8 mouse cellular contexts compared by ENCODE assay signal in genomic region chrX:42540030-42540755, GRCm38 (mm10). TPM values are rescaled to one million over a fixed set of nuclear protein-coding genes. Genes with fewer than 3 reads are reported as not detected.
DNase-seq lines count a peak whose midpoint lies in the region; ATAC-seq and TF ChIP-seq lines count a peak whose summit lies in the region.

No protein-coding gene starts in this region.

- no peak overlapping the region for H3K9ac ChIP-seq in liver, adult 2 months (ENCODE audit: low read depth, low read length)
- H3K9ac ChIP-seq in forebrain, postnatal 0 days: no peak overlapping the region
- no peak overlapping the region for H3K9ac ChIP-seq in limb, embryonic 14.5 days (ENCODE audit: low read depth, low read length, severe bottlenecking)

- ATAC-seq in forebrain, postnatal 0 days: peak; percentile 79
- no peak for ATAC-seq in limb, embryonic 14.5 days (ENCODE audit: low FRiP score, low read depth)

- H3K4me3 ChIP-seq in liver, adult 2 months (ENCODE audit: insufficient read depth, low read depth, low read length): peak overlapping the region; percentile 45; the same call in 1 of the 2 replicates
- H3K4me3 ChIP-seq in forebrain, postnatal 0 days (ENCODE audit: low read depth, low read length): peak overlapping the region; percentile 12; the same call in 1 of the 2 replicates
- H3K4me3 ChIP-seq in limb, embryonic 14.5 days (replicated peaks; ENCODE audit: low read length): 0 out of 2 replicates have a peak overlapping the region, but pooled peaks have one; percentile 10

- DNase-seq in liver, adult 2 months (ENCODE audit: extremely low read depth, low read depth, low spot score): no peak
- DNase-seq in liver: no peak
- peak; percentile 88 for DNase-seq in cerebellum, adult 11-12 months
- peak; percentile 50 for DNase-seq in forebrain, postnatal 0 days
- DNase-seq in limb, embryonic 14.5 days (ENCODE audit: low spot score): no peak
- DNase-seq in retina, postnatal 1 day: peak; percentile 48
- DNase-seq in right cerebral cortex, postnatal 25 days: no peak
- no peak for DNase-seq in adrenal gland, postnatal 4 days (ENCODE audit: low spot score in 2 of 2)

- no peaks in the 10 kb centered on the region for H3K9me3 ChIP-seq in forebrain, postnatal 0 days (ENCODE audit: low read length)
- H3K9me3 ChIP-seq in limb, embryonic 14.5 days (ENCODE audit: control insufficient read depth, low read length): no peaks in the 10 kb centered on the region

- no peaks in the 10 kb centered on the region for H3K4me1 ChIP-seq in liver, adult 2 months (ENCODE audit: control insufficient read depth, insufficient read depth, low read length)
- no peaks in the 10 kb centered on the region for H3K4me1 ChIP-seq in forebrain, postnatal 0 days (ENCODE audit: insufficient read depth)
- H3K4me1 ChIP-seq in limb, embryonic 14.5 days (ENCODE audit: control insufficient read depth, insufficient read depth, low read length): no peaks in the 10 kb centered on the region

- no peaks in the 10 kb centered on the region for H3K36me3 ChIP-seq in liver, adult 2 months (ENCODE audit: control insufficient read depth, insufficient read depth, low read length)
- H3K36me3 ChIP-seq in forebrain, postnatal 0 days (ENCODE audit: insufficient read depth): no peaks in the 10 kb centered on the region
- H3K36me3 ChIP-seq in limb, embryonic 14.5 days (ENCODE audit: control insufficient read depth, insufficient read depth, low read length): no peaks in the 10 kb centered on the region

- 27% methylated on average over 3 of the region's 3 CpGs for WGBS in liver, adult 2 months
- WGBS in forebrain, postnatal 0 days: 22% methylated on average over 3 of the region's 3 CpGs
- WGBS in limb, embryonic 14.5 days: 35% methylated on average over 3 of the region's 3 CpGs

- H3K27me3 ChIP-seq in liver, adult 2 months (ENCODE audit: control insufficient read depth, insufficient read depth, low read length): no peaks in the 10 kb centered on the region
- H3K27me3 ChIP-seq in forebrain, postnatal 0 days (ENCODE audit: insufficient read depth, low read length): no peaks in the 10 kb centered on the region
- no peaks in the 10 kb centered on the region for H3K27me3 ChIP-seq in limb, embryonic 14.5 days (ENCODE audit: control insufficient read depth, insufficient read depth, low read length)

- H3K4me2 ChIP-seq in forebrain, postnatal 0 days (ENCODE audit: low read depth): peak overlapping the region; percentile 35
- H3K4me2 ChIP-seq in limb, embryonic 14.5 days (replicated peaks; ENCODE audit: low read depth, low read length, severe bottlenecking): peak overlapping the region; percentile 29

- no peaks in the 10 kb centered on the region for H3K79me2 ChIP-seq in liver, adult 2 months (ENCODE audit: control insufficient read depth, insufficient read depth, low read length)

- no peak for TF ChIP-seq CTCF in liver, adult 2 months (IDR thresholded peaks at IDR 0.05; ENCODE audit: low read depth, low read length)
- no peak for TF ChIP-seq CTCF in forebrain, postnatal 0 days (IDR thresholded peaks at IDR 0.05; ENCODE audit: low read depth)

- no peak for TF ChIP-seq POLR2A in liver, adult 2 months (IDR thresholded peaks at IDR 0.05; ENCODE audit: extremely low read depth, insufficient read depth, low read length)
- TF ChIP-seq POLR2A in limb, embryonic 14.5 days (IDR thresholded peaks at IDR 0.05; ENCODE audit: borderline replicate concordance, extremely low read depth, insufficient read depth, insufficient read length): no peak

- H3K27ac ChIP-seq in liver, adult 2 months (replicated peaks; ENCODE audit: insufficient read depth, low read depth, low read length): no peak overlapping the region
- H3K27ac ChIP-seq in forebrain, postnatal 0 days (ENCODE audit: low read depth, low read length): peak overlapping the region; percentile 70
- H3K27ac ChIP-seq in limb, embryonic 14.5 days (replicated peaks; ENCODE audit: low read depth, low read length): no peak overlapping the region

RNA-seq across cellular contexts. Expression of gene Sh2d1a, which starts 37.9 kb away (rescaled TPM):
- 0.20 and 0.55 TPM in 2 replicates for total RNA-seq in liver, adult 2 months (2014; rRNA removed)
- polyA plus RNA-seq in liver, adult 2 months (2012; rRNA removed): 0.20 TPM in 2 replicates
- 1.0 TPM in 1 of 2 replicates, not detected in the other for total RNA-seq in forebrain, postnatal 0 days (2014; rRNA removed)
- 3.7 and 6.3 TPM in 2 replicates for polyA plus RNA-seq in forebrain, postnatal 0 days (2015; fragmentation: Nextera tagmentation; extraction: Ambion mirVana)
- polyA plus RNA-seq in limb, embryonic 14.5 days (2012; rRNA removed): 0.13 TPM in 2 replicates
- polyA plus RNA-seq in limb, embryonic 14.5 days (2014; fragmentation: Nextera tagmentation; extraction: Ambion mirVana): 1.3 and 1.6 TPM in 2 replicates
- total RNA-seq in adrenal gland, postnatal 4 days (2021): not detected

RNA-seq across cellular contexts. Expression of gene Tex13c2, which starts 50.7 kb away (rescaled TPM):
- total RNA-seq in liver, adult 2 months (2014; rRNA removed): not detected in 2 replicates
- polyA plus RNA-seq in liver, adult 2 months (2012; rRNA removed): not detected in 2 replicates
- total RNA-seq in forebrain, postnatal 0 days (2014; rRNA removed): not detected in 2 replicates
- polyA plus RNA-seq in forebrain, postnatal 0 days (2015; fragmentation: Nextera tagmentation; extraction: Ambion mirVana): not detected in 2 replicates
- not detected in 2 replicates for polyA plus RNA-seq in limb, embryonic 14.5 days (2012; rRNA removed)
- not detected in 2 replicates for polyA plus RNA-seq in limb, embryonic 14.5 days (2014; fragmentation: Nextera tagmentation; extraction: Ambion mirVana)
- total RNA-seq in adrenal gland, postnatal 4 days (2021): not detected

Comparison
In these comparisons a context has a peak if more than half of its experiments do, and no peak if none do; other contexts are left out.
1. DNase-seq: peak in cerebellum, adult 11-12 months (single experiment), forebrain, postnatal 0 days (single experiment) and retina, postnatal 1 day (single experiment); none in liver, adult 2 months (single experiment), liver (single experiment), limb, embryonic 14.5 days (single experiment), right cerebral cortex, postnatal 25 days (single experiment) and adrenal gland, postnatal 4 days (0 of 2).
2. Peak in every context shown above with its lines, with median percentiles within 50 percentile points of each other: H3K4me3 ChIP-seq.